Mouse (Mus musculus) lung, postnatal 4 days (tissue): ENCODE measurements around the gene Smad1.
"Not testable (repeated sequence)": the region's sequence is repeated elsewhere in the genome, so short reads cannot be mapped to it uniquely, and the experiment has no call there.

Experiments
- DNase-seq, 2 experiments: peaks; one replicate each; pipeline ENCODE4 v3.0.0; 2021

Smad1 gene

GRCm38 (mm10) chr8:79398994-79399650 is at the start of gene Smad1:
Gene Smad1, minus strand, starts transcription at chr8:79399518.
- DNase-seq, result peak; percentile 95 to 97

DNA sequence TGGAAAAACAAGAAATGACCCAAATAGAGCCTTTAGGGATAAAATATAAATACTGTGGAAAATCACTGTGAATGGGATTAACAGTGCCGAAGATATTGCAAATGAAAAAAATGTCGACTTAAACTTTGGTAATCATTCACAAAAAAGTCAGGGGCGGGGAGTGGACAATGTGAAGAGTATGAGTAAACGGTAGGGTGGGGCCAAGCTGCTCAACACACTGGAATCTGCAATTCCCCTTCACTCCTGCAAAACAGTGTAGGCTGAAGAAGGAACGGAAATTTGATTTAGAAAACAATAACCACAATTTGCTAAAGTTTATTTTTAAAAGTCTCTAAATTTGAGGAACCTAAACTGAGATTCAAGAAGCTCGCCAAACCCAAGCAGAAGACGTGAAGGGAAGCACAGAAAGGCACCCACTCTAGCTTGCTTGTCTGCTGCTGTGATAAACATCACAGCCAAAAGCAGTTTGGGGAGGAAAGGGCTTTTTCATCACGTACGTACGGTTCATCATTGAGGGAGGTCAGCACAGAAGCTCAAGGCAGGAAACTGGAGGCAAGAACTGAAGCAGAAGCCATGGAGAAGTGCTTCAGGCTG is 48.0 kb upstream of the Smad1 start:
- no peak for DNase-seq

DNA sequence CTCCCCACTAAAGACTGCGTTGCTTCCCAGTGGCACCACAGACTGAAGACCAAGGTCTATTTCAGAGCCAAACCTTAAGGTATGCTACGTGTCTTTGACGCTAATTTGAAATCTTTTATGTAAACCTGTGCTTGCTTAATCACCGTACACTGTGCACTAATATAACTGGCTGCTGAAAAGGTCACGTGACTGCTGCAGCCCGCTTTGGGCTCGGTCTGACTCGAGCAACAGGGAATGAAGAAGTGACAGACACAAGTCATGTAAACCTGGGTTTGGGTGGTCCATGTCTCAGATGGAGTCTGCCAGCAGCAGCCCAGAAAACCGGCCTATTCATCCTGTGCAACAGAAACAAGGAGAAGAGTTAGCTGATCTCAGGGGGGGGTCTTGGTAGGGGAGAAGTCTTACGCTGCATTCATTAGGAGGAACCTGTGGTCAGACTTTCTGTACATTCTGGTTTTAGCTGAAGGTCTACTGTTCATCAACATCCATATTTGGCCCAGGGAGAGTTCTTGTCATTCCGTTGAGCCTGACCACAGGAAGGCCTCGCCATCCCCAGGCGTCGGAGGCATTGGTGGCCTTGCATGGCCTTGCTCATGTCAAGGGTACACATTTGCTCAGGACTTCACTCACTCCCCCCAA is 44.3 kb upstream of the Smad1 start:
- DNase-seq, result no peak

DNA sequence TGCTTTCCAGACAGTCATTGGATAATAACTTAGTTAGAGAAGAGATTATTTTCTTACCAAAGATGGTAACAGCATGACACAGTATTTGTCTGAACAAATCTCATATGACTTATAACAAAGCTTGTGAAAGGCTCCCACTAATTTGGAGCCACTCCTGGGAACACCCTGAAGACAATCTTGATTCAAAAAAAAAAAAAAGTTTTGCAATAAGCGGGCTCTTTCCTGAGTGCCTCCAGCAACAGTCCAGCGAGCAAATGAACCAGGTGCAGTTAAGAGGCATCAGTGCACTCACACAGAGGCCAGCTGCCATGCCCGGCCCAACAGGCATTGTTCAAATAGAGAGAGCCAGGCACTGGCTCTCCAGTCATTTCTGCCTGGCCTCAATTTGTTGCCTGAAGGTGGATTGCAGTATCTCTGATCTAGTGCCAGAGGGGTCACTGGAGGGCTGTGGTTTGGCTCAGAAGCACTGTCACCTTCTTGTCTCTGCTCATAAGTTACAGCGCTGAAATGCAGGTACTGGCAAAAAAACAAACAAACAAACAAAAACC is 34.7 kb upstream of the Smad1 start:
- peak in 1 of 2 experiments; percentile 37 for DNase-seq

DNA sequence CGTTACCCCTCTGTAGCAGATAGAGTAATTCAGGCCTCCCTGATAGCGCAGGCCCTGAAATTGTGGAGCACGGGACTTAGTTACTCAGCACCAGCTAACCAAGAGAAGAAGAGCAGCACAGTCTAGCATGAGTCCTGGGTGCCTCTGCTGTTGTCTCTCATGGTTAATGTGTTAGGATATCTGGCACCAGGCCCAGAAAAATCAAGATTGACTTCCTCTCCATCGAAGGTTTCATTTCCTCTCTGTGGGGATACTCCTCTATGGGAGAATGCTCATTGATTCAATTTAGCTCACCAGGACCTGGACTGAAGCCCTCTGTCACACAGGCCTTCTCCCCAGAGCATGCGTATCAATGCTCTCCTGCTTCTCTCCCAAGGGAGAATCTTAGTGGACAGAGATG is 15.6 kb upstream of the Smad1 start:
- DNase-seq, result peak in 1 of 2 experiments; percentile 42

DNA sequence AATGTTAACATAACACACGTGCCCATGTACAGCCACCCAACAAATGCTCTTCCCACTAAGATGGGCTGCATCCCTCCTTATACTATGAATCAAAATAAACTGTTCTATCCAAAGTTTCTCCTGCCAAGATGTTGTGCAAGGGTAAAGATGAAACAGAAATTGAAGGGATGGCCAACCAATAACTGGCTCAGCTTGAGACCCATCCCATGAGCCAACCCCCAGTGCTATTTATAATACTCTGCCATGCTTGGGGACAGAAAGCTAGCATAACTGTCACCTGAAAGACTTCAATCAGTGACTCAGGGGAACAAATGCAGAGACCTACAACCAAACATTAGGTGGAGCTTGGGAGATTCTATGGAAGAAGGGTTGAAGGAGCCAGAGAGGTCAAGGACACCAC is 11.2 kb upstream of the Smad1 start:
- DNase-seq, result no peak

DNA sequence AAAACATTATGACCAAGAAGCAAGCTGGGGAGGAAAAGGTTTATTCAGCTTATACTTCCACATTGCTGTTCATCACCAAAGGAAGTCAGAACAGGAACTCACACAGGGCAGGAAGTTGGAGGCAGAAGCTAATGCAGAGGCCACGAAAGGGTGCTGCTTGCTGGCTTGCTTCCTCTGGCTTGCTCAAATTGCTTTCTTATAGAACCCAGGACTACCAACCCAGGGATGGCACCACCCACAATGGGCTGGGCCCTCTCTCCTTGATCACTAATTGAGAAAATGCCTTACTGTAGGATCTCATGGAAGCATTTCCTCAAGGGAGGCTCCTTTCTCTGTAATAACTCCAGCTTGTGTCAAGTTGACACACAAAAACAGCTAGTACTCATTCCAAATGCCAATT is 8.0 kb upstream of the Smad1 start:
- not testable (repeated sequence) for DNase-seq

DNA sequence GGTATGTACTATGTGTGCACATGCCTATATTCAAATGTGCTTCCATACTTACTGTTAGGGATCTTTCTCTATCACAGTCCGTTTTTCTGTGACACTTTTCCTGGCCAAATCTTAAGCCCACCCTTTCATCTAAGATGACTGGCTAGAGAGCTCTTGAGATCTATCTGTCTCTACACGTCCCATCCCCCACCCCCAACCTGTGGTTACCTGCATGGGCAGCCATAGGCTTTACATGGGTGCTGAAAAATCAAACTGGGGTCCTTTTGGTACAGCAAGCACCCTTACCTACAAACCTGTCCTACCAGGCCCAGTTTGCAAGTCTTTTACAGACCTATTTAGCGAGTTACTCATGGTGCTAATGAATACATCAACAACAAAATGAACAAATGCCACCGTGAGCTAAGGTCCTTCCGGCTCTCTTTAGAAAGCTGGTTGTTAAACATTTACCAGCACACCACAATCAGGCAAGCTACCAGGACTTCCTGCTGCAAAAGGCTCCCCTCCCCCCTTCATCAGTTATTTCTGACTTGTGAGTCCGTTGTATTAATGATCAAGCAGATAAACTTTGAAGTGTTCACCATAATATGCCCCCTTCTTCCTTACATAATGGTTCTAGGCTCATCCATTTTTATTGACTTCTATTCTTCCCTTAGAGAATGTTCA is 5.7 kb upstream of the Smad1 start:
- no peak for DNase-seq

GRCm38 (mm10) chr8:79400671-79401070 is 1.4 kb upstream of the Smad1 start:
- no peak for DNase-seq

GRCm38 (mm10) chr8:79398251-79398981 is 902 bp downstream of the Smad1 start:
- DNase-seq, result peak; percentile 56 to 68

DNA sequence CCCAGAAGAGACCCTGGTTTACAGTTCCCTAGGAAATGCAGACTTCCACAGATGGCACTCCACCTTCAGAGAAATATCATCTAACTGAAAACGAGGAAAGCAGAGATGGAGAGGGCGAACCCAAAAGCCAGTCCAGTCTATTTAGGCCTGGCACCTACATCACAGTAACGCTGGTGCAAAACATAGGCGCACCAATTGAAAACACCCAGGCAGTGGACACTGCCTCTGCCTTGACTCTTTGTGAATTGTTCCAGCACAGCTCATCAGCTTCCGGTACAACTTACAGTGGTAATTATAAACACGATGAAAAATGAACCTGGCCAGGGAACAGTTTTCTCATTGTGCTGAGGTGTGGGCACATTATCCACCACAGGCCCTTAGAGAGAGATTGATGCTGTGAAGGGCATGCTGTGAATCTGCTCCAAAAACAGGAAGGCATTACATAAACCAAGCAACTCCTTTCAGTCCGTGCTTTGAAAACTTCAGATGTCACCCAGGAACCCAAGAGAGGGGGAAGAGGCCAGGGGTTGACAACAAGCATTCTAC is 1.5 kb downstream of the Smad1 start:
- peak in 1 of 2 experiments; percentile 33 for DNase-seq

DNA sequence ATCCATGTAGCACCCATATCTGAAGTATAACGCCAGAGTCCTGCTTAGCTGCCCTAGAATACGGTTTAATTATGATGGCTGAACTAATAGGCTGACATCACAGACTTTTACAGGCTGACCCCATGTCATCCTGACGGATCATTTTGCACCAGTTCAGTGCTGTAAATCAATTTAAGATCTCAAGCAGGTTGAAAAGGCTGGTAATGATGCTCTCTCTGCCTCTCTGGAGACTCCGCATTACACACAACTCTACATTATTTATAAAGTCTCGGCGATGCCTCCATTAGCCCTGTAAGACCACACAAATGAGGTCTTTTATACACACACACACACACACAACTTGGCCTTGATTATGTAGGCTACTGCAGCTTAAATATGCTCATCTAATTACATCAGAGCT is 2.4 kb downstream of the Smad1 start:
- DNase-seq, result no peak

GRCm38 (mm10) chr8:79394009-79394408 is 5.3 kb downstream of the Smad1 start:
- no peak for DNase-seq

DNA sequence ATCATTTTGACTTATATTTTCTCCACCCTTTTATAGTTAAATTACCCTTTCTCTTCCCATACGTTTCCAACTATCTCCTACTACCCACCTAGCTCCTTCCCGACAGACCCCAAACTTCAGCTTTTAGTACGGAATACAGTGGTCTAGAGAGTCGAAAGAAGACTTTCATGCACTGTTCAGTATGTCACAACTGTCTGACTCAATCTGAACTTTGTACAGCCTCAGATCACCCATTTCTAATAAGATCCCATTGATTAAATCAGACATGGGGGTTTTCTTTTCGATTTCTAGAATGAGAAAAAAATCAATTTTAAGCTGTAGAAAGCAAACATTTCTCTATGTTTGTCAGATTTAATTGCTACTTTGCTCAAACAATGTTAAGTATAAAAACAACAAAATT is 6.1 kb downstream of the Smad1 start:
- no peak for DNase-seq

DNA sequence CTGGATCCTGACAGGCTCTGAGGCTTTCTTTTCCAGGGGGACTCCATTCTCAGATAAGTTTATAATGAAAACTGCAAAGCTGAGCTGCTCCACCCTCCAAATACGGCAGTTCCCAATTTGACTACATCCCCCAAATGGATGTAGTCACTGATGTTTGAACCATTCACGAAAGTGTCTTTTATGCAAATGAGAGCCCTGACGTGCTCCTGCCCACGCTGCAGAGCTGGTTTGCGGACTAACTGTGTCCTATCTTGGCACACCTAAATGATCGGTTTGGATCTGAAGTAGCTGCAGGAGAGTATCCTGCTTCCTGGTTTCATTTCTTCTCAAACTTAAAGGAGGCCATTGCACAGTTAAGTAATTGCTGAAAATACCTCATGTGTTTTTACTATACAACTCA is 6.7 kb downstream of the Smad1 start:
- no peak for DNase-seq

GRCm38 (mm10) chr8:79391454-79391853 is 7.9 kb downstream of the Smad1 start:
- DNase-seq, result no peak

- DNase-seq, result no peak
Measured at GRCm38 (mm10) chr8:79389074-79389786, 10.1 kb downstream of the Smad1 start.

DNA sequence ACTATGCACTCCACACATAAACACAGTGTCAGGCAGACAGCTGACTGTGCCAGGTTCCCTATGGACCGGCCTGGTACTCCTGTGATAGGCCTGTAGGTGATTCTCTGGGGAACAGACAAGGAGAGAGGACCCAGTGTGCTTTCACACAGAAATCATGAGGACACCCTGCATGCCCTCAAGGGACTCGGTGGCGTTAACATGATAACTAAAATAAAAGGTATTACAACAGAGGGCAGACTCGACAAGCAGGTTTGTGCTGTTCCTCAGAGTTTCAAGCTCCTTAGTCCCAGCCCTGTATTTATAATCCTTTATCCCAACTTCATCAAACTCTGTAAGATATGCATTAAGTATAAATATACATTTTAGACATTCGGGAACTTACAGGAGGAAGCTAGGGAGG is 12.5 kb downstream of the Smad1 start:
- DNase-seq, result no peak

- DNase-seq, result no peak
Measured at GRCm38 (mm10) chr8:79386358-79386757, 13.0 kb downstream of the Smad1 start.

GRCm38 (mm10) chr8:79384276-79385271 is 14.7 kb downstream of the Smad1 start:
- no peak for DNase-seq

DNA sequence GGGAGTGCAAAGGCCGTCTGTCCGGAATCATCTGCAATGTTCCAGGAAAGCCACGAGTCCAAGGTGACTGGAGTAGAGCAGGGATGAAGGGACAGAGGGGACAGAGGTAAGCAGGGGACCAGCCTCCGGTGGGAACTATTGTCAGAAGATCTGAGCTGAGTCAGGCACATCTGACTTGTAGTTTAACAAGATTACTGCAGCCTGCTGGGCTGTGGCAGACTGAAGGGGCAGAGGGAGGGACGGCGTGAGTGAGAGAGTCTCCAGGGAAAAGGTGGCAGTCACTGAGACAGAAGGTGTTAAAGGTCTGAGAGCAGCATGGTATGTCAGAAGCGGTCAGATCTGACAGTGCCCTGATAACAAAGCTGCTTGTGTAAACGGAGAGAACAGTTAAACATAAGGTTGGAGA is 16.5 kb downstream of the Smad1 start:
- no peak for DNase-seq
